Mouse (Mus musculus): ENCODE measurements around the gene Hmgb3. TPM values are rescaled to one million over a fixed set of nuclear protein-coding genes. Genes with fewer than 3 reads are reported as not detected.
A peak's percentile ranks its signal among the peaks of the same experiment; 100 is the strongest.

Hmgb3 gene
- total RNA-seq, 4 experiments from 2014 or later: 11.6 to 19.2 (median 13.2) TPM

DNA sequence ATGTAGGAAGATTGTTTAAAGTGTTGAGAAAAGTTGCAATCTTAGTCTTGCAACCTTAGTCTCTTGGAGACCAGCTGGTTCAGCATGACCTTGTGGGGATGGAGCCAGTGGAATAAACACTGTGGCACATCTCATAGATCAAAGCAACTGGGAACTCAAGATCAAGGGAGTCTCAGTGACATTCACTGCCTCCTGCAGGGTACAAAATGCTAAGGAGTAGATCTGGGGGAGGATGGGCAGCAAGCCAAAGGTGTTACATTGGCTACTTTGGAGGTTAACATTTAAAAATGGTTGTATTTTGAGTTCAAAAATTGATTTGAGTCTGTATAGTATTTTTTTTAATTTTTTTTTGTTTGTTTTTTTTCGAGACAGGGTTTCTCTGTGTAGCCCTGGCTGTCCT lies 33.5 kb downstream of the Hmgb3 start:
- no peak for DNase-seq (ENCODE audit: low spot score in 2 of 2)

DNA sequence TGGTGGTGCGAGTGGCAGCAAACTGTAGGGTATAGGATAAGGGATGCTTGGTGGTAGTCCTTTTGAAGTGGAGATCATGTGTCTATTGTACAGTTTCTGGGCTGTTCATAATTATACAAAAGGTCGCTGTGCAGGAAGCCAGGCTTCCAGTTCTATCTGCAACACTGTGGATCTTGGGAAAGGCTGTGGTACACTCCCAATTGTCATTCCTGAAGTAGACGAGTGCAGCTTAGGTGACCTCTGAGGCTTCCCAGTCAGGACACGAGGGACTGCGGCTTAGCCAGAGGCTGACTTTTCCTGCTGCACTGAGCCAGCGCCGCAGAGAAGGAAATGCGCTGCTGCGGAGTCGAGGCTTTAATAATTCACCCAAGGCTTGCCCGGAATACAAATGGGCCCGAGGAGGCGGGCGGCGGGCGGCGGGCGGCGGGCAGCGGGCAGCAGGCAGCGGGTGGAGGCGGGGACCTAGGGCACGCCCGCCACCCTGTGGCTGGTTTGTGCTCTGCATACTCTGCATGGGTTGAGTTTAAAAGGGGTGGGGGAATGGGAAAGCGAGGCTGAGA lies 45.4 kb downstream of the Hmgb3 start:
- peak in 1 of 2 experiments; percentile 21 for DNase-seq (ENCODE audit: low spot score in 2 of 2)

Small RNA genes lying within 50 kb of the gene (microRNA-seq; reads per million reads assigned to microRNA genes)
- 0 reads per million in 2 experiments for gene Gm23945

Other genes starting within 250 kb of the Hmgb3 start
- 10 to 100 TPM; 45.3 to 55.8 (median 55.2) TPM for gene Mtmr1, start 191.2 kb upstream of the Hmgb3 start, total RNA-seq (2022)
- gene Cd99l2, start 63.1 kb upstream of the Hmgb3 start, total RNA-seq (2022): 10 to 100 TPM; 51.3 to 57.8 (median 56.4) TPM
- under 1 TPM in 2 of 4 experiments, not detected in 2; 0.14 to 0.64 TPM for gene Gpr50, start 107.7 kb downstream of the Hmgb3 start, total RNA-seq (2022)

Measured in layer of hippocampus, adult 8-10 months (tissue).